Mouse (Mus musculus): ENCODE data around the gene Dgat2. TPM values are rescaled to one million over a fixed set of nuclear protein-coding genes. Genes with fewer than 3 reads are reported as not detected.

Dgat2 gene
- polyA plus RNA-seq, 1 experiment, result 100 TPM

DNA sequence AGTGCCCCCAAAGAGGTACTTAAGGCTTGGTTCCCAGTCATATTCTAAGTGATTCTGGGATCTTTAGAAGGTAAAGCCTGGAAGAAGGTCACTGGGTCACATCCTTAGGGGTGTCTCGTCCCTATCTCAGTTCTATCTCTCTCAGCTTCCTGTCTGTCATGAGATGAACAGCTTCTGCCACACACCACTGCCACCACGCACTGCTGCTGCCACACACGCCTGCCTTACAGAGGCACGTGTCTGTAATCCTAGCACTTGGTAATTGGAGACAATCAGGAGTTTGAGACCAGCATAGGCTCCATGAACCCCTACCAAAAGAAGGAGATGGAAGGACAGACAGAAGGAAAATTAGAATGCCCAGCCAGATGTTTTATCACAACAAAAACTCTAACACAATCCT is 62.4 kb downstream of the Dgat2 start:
- no peak for TF ChIP-seq POLR2A (IDR thresholded peaks at IDR 0.05; ENCODE audit: borderline replicate concordance, extremely low read depth, low read depth, low read length)
- no peak for TF ChIP-seq CTCF (IDR thresholded peaks at IDR 0.05; ENCODE audit: insufficient read depth, low read length)
- Histone ChIP-seq H3K4me3 (replicated peaks; ENCODE audit: extremely low read depth, low read depth, low read length) (no peak overlapping the region), H3K4me1 (ENCODE audit: control insufficient read depth, insufficient read depth, low read length) (peaks cover 12% of the 10 kb centered on the region; the same call in 1 of the 2 replicates)
- no peak for DNase-seq
- WGBS, result 48% methylated on average over 4 of the region's 4 CpGs

DNA sequence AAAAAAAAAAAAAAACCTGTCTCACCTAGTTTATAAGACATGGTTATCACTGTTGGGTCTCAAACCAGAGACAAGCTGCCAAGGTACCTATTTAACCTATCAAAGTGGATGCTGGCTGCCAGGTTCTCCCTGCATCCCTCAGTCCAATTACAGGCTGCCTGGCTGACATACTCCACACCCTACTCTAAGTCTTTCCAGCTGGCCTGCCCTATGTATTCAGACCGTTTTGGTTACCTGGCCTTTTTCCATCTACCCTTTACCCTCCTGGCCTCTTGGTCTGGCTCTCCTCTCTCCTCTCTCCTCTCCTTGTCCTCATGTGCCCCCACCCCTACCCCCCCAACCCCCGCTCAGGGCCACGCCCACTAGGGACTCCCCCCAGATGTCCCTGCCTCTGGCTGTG is 65.7 kb downstream of the Dgat2 start:
- no peak for DNase-seq
- TF ChIP-seq POLR2A (IDR thresholded peaks at IDR 0.05; ENCODE audit: borderline replicate concordance, extremely low read depth, low read depth, low read length), result no peak
- Histone ChIP-seq H3K4me3 (replicated peaks; ENCODE audit: extremely low read depth, low read depth, low read length) (no peak overlapping the region), H3K4me1 (ENCODE audit: control insufficient read depth, insufficient read depth, low read length) (peaks cover 12% of the 10 kb centered on the region; the same call in 1 of the 2 replicates)
- WGBS, result 64% methylated on average over 3 of the region's 3 CpGs

GRCm38 (mm10) chr7:99114006-99114726 is 68.4 kb downstream of the Dgat2 start:
- DNase-seq, result no peak
- WGBS, result 79% methylated on average over 16 of the region's 16 CpGs
- H3K4me1 ChIP-seq (ENCODE audit: control insufficient read depth, insufficient read depth, low read length), result peaks cover 2% of the 10 kb centered on the region; the same call in 1 of the 2 replicates
- no peak for TF ChIP-seq POLR2A (IDR thresholded peaks at IDR 0.05; ENCODE audit: borderline replicate concordance, extremely low read depth, low read depth, low read length)
- no peak for TF ChIP-seq CTCF (IDR thresholded peaks at IDR 0.05; ENCODE audit: insufficient read depth, low read length)
- no peak overlapping the region for H3K4me3 ChIP-seq (replicated peaks; ENCODE audit: extremely low read depth, low read depth, low read length)

- 49% methylated on average over 3 of the region's 3 CpGs for WGBS
- no peak for DNase-seq
- TF ChIP-seq CTCF (IDR thresholded peaks at IDR 0.05; ENCODE audit: insufficient read depth, low read length) (peak; percentile 25; the same call in 1 of the 2 replicates), POLR2A (IDR thresholded peaks at IDR 0.05; ENCODE audit: borderline replicate concordance, extremely low read depth, low read depth, low read length) (no peak)
- Histone ChIP-seq H3K4me3 (replicated peaks; ENCODE audit: extremely low read depth, low read depth, low read length) (no peak overlapping the region), H3K4me1 (ENCODE audit: control insufficient read depth, insufficient read depth, low read length) (peaks cover 6% of the 10 kb centered on the region; the same call in 1 of the 2 replicates)
Observed at GRCm38 (mm10) chr7:99107566-99107965, 75.0 kb downstream of the Dgat2 start.

- H3K4me1 ChIP-seq (ENCODE audit: control insufficient read depth, insufficient read depth, low read length), result peaks cover 9% of the 10 kb centered on the region; the same call in 1 of the 2 replicates
- 41% methylated on average over 4 of the region's 4 CpGs for WGBS
Observed at GRCm38 (mm10) chr7:99106714-99107270, 75.7 kb downstream of the Dgat2 start.

More at GRCm38 (mm10) chr7:99106714-99107270, 75.7 kb downstream of the Dgat2 start:
- H3K4me3 ChIP-seq (replicated peaks; ENCODE audit: extremely low read depth, low read depth, low read length), result no peak overlapping the region
- no peak for DNase-seq
- TF ChIP-seq POLR2A (IDR thresholded peaks at IDR 0.05; ENCODE audit: borderline replicate concordance, extremely low read depth, low read depth, low read length), result no peak
- no peak for TF ChIP-seq CTCF (IDR thresholded peaks at IDR 0.05; ENCODE audit: insufficient read depth, low read length)

Other genes starting within 250 kb of the Dgat2 start
- gene Uvrag, start 41.6 kb downstream of the Dgat2 start, polyA plus RNA-seq (2012; rRNA removed), result 35.4 and 79.1 TPM in 2 replicates
- gene Mogat2, start 55.9 kb upstream of the Dgat2 start, polyA plus RNA-seq (2012; rRNA removed), result 1.1 and 3.1 TPM in 2 replicates
- gene Map6, start 84.7 kb upstream of the Dgat2 start, polyA plus RNA-seq (2012; rRNA removed), result 24.2 and 25.4 TPM in 2 replicates
- gene Serpinh1, start 170.5 kb upstream of the Dgat2 start, polyA plus RNA-seq (2012; rRNA removed), result 364 and 388 TPM in 2 replicates
- 26.5 and 27.2 TPM in 2 replicates for gene Gdpd5, start 198.7 kb upstream of the Dgat2 start, polyA plus RNA-seq (2012; rRNA removed)

All from lung, adult 2 months (tissue).